Mouse (Mus musculus): ENCODE data around the gene Lnpep. TPM values are rescaled to one million over a fixed set of nuclear protein-coding genes. Genes with fewer than 3 reads are reported as not detected.

Lnpep gene
- total RNA-seq, 2 experiments from 2014 or later = 51.2 to 57.0 TPM

DNA sequence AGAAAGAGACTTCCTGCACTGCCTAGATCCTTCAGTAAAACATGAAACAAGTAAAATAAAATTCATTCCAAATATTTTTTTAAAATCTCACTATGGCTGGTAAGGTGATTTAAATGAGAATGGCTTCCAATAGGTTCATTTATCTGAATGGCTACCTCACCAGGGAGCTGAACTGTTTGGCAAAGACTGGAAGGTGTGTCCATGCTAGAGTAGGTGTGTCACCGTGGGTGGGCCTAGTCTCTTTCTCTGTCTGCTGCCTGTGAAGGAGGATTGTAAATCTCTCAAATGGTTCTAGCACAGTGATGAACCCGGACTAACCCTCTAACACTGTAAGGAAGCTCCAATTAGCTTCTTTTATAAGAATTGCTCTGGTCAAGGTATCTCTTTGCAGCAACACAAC is 12.5 kb downstream of the Lnpep start:
- DNase-seq (ENCODE audit: low spot score) = no peak

DNA sequence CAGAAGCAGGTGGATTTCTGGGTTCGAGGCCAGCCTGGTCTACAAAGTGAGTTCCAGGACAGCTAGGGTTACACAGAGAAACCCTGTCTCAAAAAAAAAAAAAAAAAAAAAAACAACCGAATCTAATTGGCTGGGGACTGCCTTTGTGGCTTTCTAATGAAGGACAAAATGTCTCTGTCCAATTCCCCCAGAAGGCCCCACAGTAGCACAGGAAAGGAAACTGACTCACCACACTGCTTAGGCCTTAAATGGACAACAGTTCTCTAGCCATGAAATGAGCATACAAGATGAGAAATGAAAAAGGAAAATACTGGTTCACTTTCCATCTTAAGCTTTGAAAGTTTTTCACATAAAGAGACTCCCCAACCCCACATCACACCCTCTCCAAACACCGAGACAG is 15.3 kb downstream of the Lnpep start:
- no peak for DNase-seq (ENCODE audit: low spot score)

DNA sequence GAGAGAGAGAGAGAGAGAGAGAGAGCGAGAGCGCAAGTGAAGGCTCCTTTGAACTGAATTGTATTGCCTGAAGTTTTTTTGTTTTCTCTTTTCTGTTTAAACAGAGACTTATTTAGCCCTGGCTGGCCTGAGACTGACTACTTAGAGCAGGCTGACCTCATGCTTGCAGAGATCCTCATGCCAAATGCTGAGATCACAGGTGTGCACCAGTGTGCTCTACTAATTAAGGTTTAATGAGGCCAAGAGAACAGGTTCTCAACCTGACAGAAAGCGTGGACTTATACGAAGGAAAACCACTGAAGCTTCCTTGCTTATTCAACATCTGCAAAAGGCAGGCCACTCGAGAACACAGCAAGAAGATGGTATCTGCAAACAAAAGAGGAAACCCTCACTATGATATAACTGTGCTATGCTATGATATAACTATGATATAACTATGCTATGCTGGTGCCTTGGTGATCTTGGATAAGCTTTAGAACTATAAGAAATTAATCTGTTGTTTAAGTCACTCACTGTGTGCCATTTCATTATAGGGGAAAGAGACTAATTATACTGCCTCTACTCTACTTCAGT is 16.3 kb downstream of the Lnpep start:
- DNase-seq (ENCODE audit: low spot score) = no peak

DNA sequence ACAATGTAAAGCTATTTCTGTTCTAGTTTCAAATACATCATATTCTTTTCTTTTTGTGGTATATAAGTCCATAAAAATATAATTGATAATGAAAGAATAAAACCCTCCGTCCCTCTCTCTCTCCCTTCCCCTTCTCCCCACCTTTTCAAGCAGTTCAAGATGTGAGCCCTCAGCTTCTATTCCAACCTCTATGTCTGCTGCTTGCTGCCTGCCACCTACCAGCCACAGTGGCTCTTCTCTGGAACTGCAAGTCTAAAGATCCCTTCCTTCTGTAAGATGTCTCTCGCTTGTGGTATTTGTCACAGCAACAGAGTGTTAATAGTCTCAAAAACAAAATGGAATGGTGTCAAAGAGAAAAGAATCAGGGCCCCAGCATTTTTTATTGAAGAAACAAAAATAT is 20.3 kb downstream of the Lnpep start:
- no peak for DNase-seq (ENCODE audit: low spot score)

DNA sequence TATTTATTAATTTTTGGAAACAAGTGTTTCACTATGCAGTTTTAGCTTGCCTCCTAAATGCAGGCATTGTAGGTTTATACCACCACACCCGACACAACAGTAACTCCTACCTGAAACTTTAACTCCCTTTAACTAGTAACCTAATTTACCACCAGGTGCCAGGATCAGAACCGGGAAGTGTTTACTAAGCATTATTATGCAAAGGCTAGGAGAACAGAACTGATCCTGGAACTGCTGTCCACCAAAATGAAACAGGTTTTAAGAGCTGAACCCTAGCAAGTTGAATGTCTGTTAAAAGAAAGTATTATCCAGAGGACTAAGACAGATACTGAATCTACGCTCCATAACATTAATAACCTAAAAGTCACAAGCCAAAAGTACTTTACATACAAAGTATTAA is 21.2 kb downstream of the Lnpep start:
- DNase-seq (ENCODE audit: low spot score) = no peak

DNA sequence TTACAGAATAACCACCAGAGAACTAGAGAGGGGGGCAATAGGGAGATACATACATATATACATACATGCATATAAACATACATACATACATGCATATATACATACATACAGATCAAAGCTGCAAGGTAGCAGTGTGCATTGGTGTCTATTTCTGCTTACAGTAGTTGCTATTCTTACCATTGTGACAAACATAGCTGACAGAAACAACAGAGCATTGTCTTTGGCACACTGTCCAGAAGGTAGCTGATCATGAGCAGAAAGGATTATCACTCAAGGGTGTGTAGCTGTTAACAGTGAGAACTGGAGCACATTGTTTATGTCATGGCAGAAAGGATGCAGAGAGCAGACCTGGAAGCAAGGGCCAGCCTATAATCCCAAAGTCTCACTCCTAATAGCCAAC is 22.1 kb downstream of the Lnpep start:
- DNase-seq (ENCODE audit: low spot score) = no peak

DNA sequence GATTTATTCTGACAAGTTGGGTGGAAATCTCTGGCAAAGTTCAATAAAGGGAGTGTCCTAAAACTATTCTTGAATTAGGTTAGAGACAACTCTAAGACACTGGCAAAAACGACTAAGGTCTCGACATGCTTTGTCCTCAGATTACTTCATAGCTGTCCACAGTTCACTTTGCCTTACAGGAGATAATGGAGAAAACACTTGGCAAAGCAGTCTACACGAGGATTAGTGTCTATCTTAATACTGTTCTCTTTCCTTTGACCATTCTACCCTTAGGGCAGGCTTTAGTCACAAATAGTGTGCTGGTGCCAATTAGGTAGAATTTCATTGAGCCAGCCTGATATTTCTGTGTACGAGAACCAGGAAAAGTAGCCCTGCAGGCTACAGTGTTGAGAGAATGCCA is 22.5 kb downstream of the Lnpep start:
- DNase-seq (ENCODE audit: low spot score) = no peak

DNA sequence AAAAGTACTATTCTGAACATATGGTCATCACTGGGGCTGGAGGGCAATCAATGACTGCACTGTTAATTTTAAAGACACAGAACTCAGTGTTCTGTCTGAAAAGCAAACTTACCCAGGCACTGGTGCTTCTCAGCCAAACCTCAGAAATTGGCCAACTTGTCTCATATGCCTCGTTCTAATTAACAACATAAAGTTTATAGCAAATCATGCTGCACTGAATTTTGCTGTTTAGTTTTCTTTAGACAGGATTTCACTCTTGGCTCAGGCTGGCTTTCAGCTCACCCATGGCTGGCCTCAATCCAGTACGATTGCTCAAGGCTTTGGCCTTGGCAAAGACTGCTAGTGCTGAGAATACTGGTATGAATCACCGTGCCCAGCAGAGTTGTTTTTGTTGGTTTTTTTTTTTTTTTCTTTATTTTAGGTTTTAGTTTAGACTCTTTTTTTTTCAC is 24.0 kb downstream of the Lnpep start:
- DNase-seq (ENCODE audit: low spot score) = peak; percentile 96

DNA sequence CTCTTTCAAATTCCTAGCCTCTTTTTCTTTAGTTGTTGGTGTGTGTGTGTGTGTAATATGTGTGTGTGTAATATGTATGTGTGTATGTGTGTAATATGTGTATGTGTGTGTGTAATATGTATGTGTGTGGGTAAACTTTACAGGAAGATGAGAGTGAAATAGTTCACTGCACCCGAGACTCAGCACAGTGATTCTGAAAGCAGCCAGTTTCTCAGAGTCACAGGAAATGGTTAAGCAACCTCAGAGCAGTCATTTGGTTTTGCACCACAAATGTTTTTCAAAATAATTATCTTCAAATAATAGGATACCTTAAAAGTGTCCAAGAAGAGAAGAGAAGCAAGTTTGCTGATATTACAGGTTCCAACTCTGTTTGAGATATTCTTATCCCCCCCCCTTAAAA is 24.8 kb downstream of the Lnpep start:
- no peak for DNase-seq (ENCODE audit: low spot score)

DNA sequence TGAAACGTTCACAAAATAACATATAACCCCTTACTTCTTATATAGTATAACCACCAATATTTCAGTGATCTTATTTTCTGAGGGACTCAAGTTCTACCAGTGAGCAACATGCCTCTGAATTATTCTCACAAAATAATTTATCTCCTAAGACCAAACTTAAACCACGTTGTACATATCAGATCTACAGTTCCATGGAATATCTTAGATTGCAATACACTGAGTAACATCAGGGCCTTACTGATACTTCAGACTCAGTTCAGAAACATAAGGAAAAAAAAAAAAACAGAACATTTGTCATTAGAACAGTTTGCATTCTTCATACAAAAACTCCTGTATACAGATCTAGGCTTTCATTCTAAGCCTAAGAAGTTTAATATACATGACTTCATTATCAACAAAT is 26.5 kb downstream of the Lnpep start:
- DNase-seq (ENCODE audit: low spot score) = no peak

DNA sequence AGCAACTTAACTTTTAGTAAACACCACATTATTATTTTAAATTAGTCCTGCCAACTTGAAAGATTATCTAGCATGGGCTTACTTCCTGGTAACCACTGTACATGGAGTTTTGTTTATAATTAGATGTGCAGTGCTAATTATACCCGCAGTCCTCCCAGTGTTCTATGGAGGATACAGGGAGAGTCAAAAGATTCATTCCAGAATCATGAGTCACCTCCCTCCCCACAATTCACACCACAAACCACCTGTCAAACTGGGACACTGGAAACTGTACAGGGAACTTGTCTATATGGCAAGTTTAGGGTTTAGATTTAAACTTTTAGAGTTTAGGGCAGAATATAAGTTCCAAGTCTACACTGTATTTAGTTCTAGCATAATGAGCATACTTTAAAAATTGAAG is 31.9 kb downstream of the Lnpep start:
- DNase-seq (ENCODE audit: low spot score) = peak; percentile 65

DNA sequence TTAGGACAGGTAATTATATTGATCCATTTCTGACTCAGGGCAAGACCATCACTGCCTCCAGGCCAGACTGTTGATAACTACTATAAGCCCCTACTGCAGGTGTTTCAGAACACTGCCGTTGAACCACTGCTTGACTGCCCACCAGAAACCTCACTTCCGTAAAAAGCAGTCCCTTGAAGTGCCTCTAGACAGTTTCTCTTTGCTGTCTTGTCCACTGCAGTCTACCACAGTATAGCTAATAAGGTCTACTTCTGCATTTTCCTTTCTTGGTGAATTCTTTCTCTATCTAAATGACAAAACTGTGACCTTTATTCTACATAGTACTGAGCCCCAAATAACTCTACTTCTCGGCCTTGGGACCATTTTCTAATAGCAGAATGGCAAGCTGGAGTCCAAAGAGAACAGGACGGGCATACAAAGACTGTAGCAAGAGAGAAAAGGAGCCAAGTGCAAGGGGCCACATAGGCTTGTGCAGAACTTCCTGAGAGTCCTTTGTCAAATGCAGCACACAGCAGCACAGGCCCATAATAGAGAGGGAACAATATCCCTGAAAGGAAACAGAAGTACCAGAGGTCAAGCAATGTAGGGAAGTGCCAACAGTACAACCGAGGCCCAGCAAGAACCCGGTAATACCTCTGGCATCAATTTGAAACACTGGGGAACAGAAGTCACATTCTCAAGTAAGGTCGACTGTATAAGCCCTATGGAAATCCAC is 37.4 kb downstream of the Lnpep start:
- no peak for DNase-seq (ENCODE audit: low spot score)

DNA sequence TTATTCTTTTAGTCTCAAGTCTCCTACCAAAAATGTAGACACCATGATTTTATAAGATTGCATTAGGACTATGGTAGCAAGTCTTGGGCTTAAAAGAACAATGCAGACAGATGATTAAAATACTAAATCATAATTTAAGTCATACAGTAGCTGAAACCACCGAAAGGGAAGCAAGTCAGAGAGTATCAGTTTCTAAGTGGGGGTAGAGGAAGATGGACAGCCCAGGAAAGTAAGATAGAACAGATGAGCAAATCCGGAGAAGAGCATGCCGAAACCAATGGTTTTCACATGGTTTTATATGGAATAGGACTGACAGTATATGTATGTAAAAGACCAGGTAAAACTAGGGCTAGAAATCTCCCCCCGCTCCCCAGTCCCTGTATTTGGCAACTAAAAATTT is 39.7 kb downstream of the Lnpep start:
- DNase-seq (ENCODE audit: low spot score) = no peak

DNA sequence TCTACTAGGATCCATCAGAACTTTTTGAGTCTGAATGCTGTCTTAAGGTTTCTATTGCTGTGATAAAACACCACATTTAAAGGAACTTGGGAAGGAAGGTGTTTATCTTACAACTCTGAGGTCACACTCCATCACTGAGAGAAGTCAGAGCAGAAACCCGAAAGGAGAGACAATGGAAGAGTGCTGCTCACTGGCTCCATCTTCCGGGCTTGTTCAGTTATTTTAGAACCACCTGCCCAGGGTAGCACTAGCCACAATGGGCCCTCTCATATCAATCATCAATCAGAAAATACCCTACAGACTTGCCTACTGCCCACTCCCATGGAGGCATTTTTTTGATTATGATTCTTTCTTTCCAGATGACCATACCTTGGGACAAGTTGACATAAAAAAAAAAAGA is 41.0 kb downstream of the Lnpep start:
- DNase-seq (ENCODE audit: low spot score) = no peak

DNA sequence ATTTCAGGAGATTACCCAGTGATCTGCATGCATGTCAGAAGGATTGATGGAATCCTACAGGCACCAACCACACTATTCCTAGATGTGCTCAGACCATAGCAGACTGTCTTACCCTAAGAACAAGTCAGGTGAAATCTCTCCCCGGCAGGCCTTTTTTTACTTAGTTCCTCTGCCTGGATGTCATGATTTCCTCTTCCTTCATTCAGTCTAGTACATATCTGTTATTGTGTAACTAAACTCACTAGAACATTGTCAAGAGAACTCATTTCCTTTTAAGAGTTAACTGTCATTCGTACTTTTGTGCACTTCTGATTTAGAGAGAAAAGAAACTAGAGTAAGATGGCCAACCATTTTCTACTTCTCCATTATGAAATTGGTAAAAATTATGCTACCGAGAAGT is 43.6 kb downstream of the Lnpep start:
- DNase-seq (ENCODE audit: low spot score) = no peak

DNA sequence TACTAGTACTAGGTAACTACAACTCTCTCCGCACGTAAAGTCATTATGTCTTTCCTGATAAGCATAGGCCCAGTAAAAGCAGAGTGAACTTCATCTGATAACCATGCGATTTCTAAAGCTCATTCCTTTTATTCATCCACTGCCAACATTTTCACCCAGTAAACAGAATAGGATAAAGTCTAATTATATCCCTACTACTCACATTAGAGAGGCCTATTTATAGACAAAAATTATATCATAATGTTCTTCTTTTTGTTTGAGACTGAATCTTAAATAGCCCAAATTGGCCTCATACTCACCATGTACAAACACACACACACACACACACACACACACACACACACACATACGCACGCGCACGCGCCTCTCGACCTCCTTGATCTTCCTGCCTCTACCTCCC is 48.5 kb downstream of the Lnpep start:
- DNase-seq (ENCODE audit: low spot score) = no peak

DNA sequence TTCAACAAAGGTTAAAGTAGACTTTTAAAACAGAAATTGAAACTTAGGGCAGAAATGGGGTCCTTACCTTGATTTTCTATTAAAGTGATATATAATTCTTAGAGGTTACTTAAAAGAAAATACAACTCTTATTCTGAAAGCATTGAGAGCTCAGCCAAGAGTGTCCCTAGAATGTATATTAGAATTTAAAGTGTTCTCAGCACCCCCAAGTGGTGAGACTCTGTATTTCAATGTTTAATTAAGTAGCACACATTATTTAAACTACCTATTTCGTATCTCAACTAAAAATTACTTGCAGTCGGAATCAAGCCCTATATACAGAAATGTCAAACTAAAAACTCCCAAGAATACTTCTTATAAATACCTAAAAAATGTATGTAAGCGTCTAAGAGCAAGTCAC is 57.8 kb downstream of the Lnpep start:
- peak; percentile 50 for DNase-seq (ENCODE audit: low spot score)

DNA sequence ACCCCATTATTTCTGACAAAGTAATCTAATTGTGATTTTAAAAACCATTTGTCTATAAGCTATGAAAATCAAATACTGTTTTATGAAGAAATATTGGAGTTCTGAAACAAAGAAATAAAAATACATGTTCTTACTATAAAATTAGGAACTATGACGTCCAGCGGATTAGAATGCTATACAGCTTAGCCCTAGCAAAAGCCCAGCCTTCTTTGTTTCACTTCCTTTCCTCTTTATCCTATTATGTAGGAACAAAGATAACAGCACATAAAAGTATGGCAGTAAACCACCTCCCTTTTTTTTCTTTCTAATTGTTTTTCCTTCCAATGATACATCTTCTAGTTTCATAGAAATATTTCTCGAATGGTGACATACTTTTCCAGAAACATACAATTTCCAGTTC is 75.9 kb downstream of the Lnpep start:
- DNase-seq (ENCODE audit: low spot score) = no peak

DNA sequence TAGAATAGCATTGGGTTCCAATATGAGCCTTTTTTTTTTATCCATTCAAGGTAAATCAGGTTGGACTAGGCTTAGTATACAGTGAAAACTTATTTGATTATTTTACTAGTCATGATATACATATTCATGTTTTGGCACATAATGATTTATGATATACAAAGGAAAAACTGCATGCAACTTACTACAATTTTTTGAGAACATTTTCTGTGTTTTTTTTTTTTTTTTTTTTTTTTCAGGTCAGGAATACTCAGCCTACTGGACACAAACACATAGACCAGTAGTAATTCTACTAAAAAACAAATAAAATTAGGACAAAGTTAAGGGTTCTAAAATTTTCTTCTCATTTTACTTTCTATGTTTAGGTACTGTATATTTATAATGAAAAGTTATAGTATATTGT is 93.5 kb downstream of the Lnpep start:
- DNase-seq (ENCODE audit: low spot score) = no peak

DNA sequence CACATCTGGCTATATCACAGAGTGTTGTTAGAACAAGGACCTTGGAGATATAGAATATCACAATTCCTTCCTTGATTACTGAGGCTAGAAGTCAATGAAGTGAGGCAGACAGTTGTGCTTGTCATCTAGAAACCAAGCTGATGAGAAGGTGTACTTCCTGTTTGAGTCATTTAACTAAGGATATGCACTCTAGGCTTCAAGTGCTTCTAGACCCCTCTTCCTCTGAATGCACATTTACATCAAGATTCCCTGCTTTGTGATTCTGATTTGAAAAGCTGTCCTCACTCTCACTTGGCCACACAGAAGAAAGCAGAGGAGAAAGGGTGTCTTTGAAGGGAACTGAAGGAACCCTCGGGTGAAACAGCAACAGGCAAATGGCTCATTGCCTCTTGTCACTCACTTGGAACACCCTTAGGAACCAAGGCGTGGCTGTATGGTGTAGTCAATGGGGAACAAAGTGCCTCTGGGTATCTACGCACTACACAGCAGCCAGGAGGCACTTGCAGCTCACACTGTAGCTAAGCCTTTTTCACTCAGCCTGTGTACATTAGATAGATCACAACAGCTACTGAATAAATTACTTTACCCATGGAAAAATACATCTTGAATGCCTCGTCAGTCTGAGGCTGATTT is 108.3 kb downstream of the Lnpep start:
- DNase-seq (ENCODE audit: low spot score) = no peak

DNA sequence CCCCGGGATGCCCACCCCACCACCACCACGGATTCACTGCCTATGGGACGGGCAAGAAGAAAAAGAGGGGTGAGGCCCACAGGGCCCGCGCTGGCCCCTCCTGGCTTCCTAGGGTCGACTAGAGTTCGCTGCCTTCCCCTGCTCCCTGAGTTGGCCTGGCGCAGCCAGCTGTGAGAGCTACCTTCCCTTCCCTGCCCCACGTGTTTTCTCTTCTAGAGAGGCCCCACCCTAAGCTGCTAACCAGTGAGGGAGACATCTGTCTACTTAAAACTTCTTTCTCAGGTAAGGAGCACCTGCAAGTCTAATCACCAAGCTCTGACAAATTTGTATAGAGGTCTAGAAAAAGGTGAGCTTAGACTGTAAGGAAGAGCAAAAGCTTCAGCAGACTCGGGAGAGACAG is 118.2 kb downstream of the Lnpep start:
- DNase-seq (ENCODE audit: low spot score) = no peak

DNA sequence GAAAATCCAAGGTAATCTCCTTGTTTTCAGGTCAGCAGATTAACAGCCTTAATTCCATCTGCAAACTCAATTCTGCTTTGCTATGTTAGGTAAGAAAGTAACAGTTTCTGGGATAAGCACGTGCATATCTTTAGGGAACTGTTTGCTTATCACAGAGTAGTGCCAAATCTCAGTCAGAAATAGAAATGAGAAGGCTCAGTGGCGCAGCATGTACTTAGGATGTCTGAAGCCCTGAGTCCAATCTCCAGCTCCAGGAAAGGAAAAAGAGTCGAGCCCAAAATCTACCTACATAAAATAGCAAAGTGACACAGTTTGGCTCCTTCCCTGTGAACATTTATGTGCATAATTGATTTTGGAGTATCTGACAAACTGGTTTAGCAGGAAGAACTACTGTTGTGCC is 125.6 kb downstream of the Lnpep start:
- no peak for DNase-seq (ENCODE audit: low spot score)

DNA sequence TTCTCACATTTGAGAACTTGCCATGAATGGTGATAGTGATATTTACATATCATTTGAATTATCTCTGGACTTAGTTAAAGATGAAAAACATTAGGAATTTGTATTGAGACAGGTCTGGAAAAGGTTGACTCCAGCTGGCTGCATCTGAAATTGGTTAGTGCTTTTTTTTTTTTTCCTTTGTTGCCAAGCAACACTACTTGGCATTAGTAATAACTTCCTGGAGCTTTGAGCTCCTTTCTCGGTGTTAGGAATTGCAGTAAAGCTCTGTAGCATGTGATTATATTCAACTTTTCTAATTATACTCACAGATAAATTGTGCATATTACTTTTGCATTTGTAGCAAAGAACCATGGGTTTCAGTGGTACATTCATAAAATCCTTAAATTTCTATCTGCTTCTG is 126.0 kb downstream of the Lnpep start:
- DNase-seq (ENCODE audit: low spot score) = no peak
